Mouse (Mus musculus): Measurements from ENCODE around the gene Rbpj.

Gene Rbpj

DNA sequence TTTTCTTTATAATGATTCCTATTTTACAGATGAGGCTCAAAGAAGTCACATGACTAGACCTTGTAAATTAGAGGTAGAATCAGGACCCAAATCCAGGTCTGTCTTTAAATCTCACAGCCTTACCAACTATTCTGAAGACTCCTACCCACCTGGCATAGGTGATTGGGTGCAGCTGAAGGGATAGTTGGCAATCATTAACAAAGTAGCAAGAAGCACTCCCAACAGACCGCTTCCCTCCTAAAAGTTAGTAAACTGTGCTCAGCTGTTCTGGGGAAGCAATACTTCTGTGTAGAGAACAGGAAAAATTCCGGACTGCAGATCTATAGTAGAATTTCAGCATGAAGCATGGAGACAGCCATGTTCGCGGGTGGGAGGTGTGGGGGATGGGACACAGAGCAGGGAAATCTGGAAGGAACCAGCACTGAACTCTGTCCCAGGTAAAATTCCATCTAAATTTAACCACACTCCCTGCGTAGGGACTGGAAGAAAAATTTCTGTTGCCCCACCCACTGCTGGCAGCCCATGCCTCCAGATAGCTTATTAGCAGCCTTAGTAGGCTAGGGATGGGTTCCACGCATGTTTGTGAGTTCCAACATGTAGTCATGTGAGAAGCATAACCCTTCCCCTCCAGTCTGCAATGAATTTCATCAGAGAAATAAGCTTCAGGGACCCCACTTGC, 3.3 kb downstream of the Rbpj start:
- no peak for DNase-seq (ENCODE audit: low read depth, low spot score)

DNA sequence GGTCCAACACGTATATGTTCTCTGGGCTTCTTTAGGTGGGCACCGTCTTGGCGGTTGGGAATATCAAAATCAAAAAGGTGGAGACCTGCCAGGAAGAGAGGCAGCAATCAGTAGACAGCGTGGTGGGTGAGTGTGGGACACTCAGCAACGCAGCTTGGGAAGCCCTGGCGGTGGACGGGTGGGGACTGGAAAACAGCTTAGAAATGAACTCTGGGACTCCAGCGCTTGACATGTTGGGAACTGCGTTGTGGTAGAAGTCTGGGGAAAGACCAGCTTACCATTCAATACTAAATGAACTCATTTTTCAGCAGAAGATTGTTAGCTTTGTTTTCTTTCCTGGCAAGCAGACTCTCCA, 3.8 kb downstream of the Rbpj start:
- DNase-seq (ENCODE audit: low read depth, low spot score): no peak

DNA sequence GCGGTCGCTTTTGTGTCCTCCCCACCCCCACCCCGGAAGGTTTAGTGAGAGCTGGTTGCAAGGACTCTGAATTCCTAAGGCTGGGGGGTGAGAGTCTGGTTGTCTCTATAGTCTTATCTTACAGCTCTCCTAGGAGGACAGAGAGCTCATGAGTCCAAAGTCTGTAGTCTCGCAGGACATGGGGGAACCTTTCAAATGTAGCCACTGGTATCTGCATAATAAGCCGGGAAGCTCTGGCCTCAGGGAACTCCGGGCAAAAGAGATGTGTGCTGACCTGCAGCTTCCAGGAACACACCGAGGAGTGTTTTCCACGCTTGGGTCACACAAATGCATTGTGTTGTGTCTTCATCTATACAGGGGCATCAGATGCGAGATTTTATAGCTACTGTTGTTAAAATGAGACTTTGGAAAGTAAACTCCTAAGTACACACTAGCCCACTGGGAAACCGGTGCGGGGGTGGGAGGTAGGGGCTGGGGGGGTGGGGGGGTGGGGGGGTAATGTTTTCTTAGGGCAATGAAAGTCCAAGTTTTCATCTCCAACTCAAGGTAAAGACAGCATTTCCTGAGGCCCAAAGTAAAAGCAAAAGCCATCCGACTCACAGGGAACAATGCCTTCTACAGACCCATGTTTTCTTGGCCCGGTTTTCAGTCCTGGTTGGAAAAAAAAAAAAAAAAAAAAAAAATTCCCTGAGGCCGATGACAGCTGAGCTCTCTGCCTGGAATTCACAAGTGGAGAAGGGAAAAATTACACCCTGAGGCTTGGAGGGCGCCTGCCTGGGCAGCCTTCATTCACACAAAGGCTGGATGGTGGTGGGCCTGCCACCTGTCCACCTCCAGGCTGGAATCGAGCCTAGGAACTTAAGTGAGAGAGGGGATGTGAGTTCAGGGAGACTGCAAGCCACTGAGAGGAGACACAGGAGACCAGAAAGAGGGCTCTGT, 4.5 kb downstream of the Rbpj start:
- no peak for DNase-seq (ENCODE audit: low read depth, low spot score)

DNA sequence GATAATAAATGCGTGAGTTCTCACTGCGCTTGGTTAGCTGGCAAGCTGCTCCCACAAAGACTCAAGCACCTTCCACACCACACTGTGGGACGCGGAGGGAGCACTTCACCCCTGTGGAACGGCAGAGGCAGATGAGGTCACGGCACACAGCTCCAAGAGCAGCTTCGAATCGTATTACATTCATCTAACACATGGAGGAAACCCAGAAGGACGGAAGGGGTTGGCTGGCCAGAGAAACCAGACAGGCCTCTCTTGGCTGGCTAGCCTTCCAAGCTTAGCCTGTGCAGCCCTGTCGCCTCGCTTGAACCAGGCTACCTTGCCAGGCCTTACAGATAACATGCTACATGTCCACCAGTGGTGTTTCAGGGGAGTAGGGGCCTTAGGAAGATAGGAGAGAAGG, 6.5 kb downstream of the Rbpj start:
- DNase-seq (ENCODE audit: low read depth, low spot score): no peak

DNA sequence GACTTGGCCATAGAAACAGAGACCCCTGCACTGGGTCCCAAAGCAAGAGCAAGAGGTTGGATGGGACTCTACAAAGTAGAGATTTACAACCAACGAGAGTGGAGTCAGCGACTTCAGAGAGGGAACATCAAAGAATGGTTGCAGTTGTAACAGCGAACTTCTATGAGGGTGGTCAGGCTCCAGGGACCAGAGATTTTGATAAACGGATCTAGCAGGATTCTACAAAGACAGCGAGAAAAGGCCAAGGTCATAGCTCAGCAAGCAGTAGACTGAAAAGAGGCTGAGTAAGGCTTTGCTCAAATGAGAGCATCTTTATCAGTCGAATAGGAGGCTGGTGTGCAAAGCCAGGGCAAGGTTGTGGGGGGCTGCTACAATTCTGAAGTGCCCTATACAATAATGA, 13.2 kb downstream of the Rbpj start:
- DNase-seq (ENCODE audit: low read depth, low spot score): no peak

DNA sequence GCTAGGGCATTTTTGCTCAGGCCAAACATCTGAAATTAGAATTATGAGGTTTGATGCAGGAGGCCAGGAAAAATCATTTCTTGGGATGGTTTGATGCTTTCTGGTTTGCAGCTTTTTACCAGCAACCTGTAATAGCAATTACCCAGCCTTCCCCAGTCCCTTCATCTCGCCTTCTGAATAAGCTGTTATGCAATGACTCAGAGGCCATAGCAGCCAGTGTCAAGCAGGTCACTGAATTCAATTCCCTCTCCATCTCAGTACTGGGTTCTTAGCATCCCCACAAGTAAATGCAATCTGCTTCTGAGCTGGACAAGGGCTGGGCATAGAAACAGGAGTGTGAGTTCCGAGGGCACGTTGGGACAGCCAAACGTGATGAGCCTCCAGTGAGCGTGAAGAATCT, 13.9 kb downstream of the Rbpj start:
- no peak for DNase-seq (ENCODE audit: low read depth, low spot score)

DNA sequence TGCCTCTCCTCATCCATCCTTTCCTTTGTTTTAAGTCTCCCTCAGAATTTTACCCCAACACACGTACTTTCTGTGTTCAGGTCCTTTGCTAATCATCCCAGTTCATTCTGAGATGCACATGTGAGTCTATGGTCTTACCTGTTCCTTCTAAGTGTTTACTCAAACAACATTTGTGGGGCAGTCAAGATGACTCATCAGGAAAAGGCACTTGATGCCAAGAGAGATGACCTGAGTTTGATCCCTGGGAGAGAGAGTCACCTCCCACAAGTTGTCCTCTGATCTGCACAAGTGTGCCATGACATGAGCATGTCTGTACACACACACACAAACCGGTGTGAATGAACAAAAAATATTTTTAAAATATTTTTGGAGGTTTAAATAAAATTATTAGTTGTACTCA, 15.1 kb downstream of the Rbpj start:
- DNase-seq (ENCODE audit: low read depth, low spot score): no peak

DNA sequence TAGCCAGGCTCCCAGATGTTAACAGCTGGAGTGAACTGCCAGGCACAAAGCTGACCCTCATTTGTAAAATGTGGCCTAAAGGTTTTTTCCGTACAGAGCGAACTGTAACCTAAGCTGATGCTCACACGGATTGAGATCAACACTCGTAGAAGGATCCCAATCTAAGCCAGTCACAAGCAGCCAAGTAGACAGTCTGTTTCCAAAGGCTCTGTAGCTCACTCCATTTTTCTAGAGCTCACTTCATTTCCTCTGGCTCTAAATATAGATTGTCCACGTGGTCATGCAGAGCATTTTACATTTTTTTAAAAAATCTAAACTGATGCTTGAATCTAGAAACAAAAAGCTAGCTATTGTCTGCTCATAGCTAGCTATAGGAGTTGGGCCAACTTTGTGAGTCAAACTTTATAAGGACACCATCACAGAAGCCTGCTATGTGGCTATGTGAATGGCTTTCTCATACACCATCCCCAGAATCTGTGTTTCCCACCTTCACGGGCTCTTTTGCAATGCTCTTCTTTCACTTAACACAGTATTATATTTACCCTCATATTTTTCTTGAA, 19.2 kb downstream of the Rbpj start:
- DNase-seq (ENCODE audit: low read depth, low spot score): no peak

DNA sequence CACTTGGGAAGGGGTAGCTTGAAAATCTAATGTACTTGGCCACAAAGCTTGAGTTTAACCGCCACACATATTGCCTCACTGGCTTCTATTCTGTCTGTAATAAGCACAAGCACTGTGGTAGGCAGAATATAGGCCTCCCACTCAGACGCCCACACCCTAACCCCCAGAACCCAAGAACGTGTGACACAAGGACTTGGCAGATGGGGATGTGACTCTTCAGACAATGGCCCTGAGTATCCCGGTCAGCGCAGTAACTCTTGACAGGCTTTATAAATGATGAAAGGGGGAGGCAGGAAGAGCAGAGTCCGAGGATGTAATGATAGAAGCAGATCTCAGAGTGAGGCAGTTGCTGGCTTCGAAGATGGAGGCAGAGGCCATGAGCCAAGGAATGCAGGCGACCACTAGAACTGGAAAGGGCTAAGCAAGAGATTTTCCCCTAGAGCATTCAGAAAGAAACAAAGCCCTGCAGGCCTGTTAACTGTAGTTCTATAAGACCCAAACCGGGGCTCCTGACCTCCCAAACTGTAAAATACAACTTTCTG, 20.1 kb downstream of the Rbpj start:
- no peak for DNase-seq (ENCODE audit: low read depth, low spot score)

DNA sequence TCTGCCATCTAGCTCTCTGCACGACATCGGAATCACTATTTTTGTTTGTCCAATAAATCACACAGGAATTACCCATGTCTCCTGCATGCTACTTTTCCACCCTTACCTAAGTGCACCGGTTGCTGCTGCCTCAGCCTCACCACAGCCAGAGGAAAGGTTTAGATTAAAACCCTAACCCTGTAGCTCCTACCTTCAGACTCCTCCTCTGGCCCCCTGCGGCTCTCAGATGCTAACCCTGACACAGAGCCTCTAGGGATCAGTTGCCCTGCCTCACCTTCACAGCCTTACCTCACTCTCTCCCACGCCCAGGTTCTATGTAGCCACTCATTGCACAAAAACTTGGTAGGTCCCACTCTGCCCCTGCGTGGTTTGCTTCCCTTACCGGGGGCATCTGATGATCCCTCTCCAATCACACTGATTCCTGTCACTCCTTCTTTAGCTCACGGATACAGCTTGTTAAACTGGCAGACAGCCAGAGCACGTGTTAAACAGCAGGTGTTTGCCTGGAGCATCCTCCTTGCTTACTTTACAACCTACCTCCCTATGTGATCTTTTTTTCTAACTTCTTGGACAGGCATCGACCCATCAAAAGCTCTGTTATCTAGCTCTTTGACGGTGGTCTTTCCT, 21.1 kb downstream of the Rbpj start:
- no peak for DNase-seq (ENCODE audit: low read depth, low spot score)

DNA sequence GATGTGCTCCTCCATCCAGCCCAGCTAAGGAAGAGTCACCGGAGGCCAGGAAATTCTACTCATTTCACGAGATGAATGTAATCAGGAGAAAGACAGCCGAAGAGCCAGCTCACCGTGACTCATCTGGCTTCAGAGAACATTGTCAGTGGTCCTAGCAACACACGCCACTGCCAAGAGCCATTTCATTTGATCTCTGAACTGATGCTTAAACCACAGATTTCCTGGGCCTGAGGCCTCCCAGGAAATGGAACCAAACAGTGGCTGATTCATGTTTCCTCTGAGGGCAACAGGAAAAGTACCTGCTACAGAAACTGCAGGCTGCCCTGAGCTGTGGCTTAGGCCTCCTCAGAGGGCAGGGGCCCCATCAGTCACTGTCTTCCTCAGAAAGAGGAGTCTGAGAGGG, 24.7 kb downstream of the Rbpj start:
- no peak for DNase-seq (ENCODE audit: low read depth, low spot score)

DNA sequence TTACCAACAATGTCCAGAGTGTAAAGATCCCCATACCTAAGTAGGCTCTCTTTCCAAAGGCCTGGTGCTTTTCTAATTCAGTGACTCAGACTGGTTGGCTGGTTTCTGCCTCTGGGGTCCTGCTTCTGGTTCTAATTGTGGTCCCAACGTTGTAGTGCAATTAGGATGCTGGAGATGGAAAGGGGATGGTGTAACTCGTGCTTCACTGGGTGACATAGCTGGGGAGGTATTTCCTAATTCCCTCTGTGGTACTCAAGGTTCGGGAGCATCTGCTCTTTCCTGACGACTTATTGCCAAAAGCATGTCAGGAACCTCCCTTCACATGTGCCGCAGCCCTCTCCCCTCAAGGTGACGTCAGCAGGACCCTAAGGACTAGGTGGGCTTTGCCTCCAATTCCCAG, 27.8 kb downstream of the Rbpj start:
- DNase-seq (ENCODE audit: low read depth, low spot score): no peak

DNA sequence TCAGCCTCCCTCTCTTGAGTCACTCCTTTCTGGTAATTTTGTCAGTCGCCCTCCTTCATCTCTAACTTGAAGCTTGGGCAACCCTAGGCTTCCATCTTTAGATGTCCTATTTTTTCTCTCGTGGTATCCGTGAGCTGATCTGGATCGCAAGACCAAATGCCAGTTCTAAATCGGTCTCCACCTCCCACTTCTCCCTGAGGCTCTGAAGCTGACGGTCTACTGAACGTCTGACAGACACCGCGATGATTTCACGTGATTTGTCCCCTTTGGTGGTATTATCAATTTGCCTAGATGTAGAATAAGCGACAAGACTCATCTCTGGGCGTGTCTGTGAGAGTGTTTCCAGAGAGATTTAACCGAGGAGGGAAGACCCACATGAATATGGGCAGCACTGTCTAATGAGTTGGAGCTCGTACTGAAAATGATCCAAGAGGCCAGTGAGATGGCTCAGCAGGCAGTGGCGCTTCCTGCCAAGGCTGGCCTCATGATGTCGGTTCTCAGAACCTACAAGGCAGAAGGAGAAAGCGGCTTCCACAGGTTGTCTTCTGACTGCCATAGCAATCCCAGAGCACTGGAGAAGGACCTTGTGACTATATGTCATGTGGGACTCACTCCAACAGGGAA, 28.7 kb downstream of the Rbpj start:
- DNase-seq (ENCODE audit: low read depth, low spot score): no peak

DNA sequence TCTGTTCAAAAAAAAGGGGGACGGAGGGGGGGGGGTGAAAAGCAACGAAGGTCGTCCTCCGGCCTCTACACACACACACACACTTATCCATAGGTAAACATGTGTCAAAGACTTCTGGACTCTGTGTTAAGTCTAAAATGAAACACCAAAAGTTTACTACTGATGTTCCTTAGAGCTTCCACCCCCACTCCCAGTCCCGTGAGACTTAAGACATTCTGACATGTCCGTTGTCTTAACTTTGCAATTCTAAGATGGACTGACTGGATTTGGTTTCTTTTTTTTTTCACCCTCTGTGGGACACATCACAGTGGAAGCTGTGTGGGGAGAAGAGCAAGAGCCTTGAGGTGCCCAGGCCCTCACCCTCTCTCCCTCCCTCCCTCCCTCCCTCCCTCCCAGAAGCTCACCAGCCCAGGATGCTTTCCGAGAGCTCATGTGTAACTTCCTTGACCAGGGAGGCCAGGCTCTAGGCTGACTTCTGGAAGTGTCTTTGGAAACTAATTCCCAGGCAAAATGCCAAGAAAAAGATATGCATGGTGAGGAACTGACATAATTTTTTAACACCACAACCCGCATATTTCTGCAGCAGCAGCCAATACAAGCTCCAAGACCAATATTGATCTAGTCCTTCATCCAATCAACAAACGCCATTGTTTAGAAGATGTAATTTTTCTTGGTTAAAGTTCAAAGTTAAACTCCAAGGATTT, 31.0 kb downstream of the Rbpj start:
- DNase-seq (ENCODE audit: low read depth, low spot score): no peak

DNA sequence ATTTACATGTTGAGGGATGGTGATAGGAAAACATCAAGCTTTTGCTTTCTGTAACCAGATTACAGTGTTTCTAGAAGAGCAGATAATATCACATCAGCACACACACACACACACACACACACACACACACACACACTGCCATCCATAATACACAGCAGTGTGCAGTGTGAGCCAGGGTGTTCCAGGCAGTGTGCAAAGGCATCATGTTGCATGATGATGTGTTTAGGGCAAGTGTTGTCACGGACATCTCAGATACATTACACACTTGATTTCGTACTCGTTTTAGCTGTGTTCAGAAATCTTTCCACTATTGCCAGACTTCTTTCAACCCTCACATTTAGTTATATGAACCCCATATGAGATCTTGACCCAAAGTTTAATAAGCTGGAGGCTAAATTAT, 33.6 kb downstream of the Rbpj start:
- no peak for DNase-seq (ENCODE audit: low read depth, low spot score)

DNA sequence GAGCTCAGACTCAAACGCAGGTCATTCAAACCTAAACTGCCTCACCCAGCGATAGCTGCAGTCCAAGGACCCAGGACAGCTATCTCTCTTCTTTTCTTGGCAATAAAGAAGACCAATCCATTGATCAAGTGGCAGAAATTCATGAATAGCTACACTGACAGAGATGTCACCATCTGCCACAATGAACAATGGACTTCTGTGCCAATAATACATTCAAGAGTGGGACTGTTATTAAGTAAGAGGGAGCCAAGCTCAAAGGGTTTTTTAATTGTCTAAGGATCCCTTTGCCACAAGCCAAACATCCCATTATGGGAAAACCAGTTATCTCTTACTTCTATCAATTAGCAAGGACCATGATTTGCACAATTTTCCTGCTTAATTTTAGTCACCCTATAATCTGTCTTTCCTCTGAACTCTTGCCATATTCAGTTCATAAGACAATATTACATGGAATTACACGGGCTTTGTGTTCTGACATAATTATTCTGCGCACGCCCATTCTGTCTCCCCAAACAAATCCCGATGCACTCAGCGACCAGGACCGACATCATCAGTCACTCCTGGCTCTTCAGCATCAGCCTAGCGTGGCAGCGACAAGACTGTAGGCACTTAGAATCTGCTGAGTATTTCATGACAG, 34.7 kb downstream of the Rbpj start:
- DNase-seq (ENCODE audit: low read depth, low spot score): no peak

DNA sequence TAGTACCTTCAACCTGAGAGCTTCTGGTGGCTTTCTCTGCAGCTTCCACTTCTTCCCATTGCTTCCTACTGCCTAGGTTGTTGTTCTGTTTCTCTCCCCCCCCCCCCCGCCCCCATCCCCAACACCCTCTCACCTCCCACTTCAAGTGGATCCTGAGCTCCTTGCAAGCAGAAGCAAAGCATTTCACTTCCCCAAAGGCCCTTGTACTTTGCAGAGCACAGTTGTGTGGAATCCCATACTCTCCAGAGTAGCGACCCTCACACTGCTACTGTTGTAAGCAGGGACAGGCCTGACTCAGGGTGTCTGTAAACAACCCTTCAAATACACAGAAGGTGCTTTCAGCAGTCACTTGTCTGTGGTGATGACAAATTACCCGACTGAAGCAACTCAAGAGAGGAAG, 37.3 kb downstream of the Rbpj start:
- no peak for DNase-seq (ENCODE audit: low read depth, low spot score)

DNA sequence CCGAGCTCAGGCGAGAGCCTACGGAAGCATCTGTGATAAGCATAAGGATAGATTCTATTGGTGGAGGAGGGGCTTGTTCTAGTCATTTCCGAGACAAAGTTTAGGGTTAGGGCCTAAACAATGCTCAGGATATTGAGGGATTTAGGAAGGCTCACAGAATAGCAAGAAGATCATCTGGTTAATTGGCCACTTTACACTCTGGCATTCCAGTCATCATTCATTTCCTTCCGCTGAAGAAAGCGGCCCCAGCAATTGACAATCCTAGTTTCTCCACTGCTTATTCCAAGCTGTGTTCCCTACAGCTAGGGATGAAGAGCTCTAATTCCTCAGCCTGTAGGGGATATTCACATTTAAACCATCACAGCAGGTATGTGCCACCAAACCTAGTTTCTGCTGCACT, 39.8 kb downstream of the Rbpj start:
- no peak for DNase-seq (ENCODE audit: low read depth, low spot score)

DNA sequence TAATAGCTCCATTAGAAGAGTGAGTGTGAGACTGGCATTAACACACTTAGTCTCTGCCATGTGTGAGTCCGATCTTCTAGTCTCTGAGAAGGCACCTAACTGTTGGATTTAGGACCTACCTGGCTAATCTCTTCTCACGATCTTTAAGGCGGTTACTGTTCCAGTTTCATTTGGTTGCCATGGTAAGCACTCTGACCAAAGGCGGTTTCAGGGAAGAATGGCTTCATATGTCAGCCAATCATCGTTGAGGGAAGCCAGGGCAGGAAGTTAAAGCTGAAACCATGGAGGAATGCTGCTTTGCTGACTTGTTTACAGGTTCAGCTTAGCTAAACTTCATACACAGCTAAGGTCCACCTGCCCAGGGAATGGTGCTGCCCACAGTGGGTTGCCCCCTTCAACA, 41.4 kb downstream of the Rbpj start:
- no peak for DNase-seq (ENCODE audit: low read depth, low spot score)

DNA sequence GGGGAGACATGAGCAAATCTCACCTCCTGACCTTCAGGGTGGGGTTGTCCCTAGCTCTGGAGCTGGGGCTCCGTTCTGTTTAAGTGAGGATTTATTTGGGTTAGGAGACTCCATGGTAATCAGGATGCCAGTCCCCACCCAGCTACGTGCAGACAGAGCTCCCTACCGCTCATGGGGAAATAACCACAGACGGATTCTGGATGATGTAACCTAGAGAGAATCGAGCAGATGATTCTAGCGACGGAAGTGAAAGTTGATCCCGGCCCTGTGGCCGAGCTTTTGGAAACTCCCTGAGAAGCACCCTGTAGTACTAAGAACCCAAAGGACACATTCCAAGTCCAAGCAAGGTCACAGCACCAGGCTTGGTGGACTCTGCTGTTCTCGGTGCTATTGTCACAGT, 43.5 kb downstream of the Rbpj start:
- DNase-seq (ENCODE audit: low read depth, low spot score): peak; percentile 74

DNA sequence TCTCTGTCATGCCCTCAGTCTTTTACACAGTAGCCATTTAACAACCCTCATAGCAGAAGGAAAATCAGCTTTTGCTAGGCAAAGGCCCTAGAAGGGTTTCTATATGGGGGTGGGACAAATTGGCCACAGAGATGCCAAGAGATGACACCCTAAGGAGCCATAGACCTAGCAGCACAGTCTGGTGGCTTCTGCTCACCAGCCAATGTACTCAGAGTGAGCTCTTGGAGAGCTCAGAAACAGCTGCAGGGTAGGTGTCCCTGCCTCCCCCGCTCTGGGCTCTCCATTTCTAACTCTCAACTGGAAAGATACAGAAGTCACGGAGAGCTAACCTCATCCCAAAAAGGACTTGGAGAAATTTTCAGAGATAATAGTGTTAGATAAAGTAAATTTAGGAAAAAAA, 44.0 kb downstream of the Rbpj start:
- no peak for DNase-seq (ENCODE audit: low read depth, low spot score)
